Mouse (Mus musculus): ENCODE results near the gene Lcn4. TPM values are rescaled to one million over a fixed set of nuclear protein-coding genes. Genes with fewer than 3 reads are reported as not detected.
A peak's percentile ranks its signal among the peaks of the same experiment; 100 is the strongest.

Gene Lcn4
- total RNA-seq, 4 experiments from 2014 or later = not detected

DNA sequence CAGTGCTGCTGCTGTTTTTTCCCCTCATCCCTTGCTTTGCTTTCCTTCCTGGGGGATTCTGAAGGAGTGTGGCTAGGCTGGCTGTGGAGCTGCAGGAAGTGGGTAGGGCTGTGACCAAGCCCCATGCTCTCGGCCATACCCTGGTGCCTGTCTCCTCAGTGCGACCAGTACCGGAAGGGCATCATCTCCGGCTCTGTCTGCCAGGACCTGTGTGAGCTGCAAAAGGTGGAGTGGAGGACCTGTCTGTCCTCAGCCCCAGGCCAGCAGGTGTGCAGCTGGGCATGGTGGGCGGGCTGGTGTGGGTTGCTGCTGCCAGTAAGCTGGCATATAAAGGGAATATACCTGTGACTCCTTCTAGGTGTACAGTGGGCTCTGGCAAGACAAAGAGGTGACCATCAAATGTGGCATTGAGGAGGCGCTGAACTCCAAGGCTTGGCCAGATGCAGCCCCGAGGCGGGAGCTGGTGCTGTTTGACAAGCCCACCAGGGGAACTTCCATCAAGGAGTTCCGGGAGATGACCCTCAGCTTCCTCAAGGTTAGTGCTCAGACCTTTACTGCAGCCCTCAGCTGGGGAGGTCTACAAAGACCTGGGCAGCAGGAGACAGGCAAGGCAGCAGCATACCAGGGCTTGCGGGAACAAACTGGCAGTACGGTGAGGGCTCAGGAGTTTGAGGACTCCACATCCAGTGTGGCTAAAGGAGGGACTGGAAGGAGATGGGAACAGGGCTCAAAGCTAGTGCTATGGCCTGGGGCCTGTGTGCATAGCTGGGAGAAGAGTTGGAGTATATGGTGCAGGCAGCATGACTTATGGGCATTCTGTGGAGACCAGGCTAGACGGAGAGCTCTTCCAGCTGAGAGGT, 36.2 kb downstream of the Lcn4 start:
- no peak for DNase-seq (ENCODE audit: low spot score in 2 of 2)

DNA sequence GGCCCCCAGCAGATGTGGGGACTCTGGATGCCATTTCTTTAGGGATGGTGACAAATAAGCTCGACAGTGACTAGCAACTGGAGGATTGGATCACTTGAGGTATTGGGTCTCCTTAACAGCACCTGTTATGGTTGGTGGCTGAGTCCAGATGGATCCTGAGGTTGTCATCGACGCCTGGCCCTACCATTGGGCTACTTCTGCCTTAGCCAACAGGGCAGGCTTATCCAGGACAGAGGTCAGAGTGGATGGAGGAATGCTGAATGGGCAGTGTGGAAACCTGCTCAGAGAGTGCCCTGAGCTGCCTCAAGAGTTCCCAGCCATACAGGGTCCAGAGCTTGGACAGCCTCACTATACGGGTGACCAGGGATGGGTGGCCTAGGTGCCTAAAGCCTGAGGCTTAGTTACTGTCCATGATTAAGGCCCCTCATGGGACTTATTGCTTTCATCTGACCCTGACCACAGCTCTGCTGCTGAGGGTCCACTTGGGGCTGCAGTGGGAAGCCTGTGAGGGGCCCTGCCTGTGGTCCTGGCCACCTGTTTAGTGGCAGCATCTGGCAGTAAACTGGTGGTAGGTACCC, 37.0 kb downstream of the Lcn4 start:
- no peak for DNase-seq (ENCODE audit: low spot score in 2 of 2)

DNA sequence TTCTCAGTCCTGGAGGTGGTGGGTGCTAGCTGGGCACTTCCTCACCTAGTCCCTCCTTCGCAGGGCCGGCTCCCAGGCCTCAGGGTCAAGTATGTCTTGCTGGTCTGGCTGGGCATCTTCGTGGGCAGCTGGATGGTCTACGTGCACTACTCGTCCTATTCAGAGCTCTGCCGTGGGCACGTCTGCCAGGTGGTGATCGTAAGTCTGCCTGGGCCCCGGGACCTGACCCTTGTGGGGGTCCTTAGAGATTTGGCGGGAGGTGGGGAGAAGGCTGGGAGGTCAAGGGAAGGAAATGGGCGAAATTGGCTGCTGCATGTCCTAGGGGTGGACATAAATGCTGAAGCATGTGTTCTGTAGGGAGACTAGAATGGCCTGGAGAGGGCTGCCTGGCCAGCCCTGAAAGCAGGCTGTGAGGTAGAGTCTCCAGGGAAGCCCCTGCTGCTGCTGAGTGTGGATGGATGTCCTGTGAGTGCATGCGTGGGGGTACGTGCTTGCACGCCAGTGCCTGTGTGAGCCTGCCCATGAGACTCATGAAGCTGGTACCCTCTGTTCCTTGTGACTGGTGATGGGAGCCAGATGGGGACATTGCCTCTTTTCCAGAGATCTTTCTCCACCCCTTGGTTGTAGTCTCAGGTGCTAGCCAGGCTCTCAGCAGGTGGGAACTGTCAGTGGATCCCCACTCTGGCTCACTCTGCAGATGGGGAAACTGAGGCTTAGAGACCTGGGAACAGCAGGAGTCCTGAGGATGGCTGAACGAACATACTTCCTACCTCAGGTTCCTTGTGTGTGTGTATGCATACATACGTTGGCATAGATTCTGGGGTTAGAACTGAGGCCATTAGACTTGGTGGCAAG, 38.3 kb downstream of the Lcn4 start:
- no peak for DNase-seq (ENCODE audit: low spot score in 2 of 2)

DNA sequence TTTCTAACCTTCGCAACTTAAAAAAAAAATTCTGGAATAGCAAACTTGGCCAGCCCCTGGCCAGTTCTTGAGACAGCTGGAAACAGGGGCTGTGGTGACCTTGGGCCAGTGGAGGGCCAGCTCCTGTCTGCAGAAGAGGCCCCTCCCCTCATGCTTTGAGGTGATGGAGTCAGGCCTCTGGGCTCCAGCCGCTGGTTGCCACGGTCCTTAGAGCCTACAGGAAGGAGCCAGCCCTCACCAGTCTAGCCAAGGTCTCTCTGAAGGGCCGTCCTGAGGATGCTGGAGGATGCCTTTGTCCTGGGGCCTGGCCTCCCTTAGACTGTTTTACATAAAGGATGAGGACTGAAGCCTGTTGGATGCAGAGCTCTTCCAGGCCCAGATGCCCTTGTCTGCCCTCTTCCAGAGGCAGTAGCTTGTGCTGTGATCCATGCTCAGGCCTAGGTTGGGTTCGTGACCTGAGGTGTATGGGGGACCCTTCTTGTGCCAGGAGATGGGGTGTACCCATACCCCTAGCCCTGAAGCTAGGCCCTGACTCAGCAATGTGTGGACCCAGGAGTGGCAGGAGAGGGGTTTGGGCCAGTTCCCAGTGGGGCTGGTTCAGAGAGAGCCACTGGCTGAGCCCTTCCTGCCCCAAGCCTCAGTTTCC, 42.2 kb downstream of the Lcn4 start:
- DNase-seq (ENCODE audit: low spot score in 2 of 2) = no peak

DNA sequence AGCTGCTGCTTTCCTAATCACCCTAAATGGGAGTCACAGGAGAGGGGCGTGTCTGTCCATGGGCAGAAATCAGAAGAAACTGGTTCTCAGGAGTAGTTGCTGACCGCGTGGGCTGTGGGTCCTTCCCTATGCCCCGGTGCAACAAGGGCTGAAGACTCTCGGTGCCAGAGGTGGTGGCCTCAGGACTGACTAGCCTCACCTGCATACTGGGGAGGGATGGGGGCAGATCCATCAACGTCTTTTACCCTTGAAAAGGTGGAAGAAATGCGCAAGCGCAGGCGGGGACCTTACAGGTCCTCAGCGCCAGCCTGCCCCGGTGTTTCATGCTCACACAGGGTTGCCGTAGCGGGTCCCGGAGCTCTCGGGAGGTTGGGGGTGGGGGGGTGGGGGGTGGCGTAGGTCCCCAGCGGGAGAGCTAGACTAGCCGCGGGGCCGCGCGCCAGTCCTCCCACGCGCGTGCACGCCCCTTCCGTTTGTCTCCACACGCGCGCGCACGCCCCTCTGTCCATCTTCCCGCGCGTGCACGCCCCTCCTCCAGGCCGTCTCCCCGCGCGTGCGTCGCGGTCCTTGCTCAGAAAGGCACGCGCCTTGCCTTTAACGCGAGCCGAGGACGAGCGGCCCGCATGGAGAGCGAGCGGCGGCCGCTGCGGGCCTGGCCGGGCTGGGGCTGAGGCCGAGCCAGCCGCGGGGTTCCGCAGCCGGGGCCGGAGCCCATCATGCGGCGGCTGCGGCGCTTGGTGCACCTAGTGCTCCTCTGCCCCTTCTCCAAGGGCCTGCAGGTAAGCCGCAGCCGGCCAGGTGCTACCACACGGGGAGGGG, 43.0 kb downstream of the Lcn4 start, which contains the start of gene Fam69b:
Fam69b (plus strand) TSS at position 537 of the 819 bp plus-strand sequence.
- peak; percentile 33 to 56 for DNase-seq (ENCODE audit: low spot score in 2 of 2)

DNA sequence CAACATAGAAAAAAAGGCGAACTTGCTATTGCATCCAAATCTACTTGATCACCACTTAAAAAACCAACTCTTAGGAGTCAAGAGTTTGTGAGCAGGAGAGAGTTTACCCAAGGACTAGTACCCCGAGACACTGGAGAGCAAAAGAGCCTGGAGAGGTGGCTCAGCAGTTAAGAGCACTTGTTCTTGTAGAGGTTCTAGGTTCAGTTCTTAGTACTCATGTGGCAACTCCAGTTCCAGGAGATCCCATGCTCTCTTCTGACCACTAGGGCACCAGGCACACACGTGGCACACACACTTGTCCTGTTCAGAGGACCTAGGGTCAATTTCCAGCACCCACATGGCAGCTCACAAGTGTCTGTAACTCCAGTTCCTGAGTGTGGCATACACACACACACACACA, 45.0 kb downstream of the Lcn4 start:
- no peak for DNase-seq (ENCODE audit: low spot score in 2 of 2)

DNA sequence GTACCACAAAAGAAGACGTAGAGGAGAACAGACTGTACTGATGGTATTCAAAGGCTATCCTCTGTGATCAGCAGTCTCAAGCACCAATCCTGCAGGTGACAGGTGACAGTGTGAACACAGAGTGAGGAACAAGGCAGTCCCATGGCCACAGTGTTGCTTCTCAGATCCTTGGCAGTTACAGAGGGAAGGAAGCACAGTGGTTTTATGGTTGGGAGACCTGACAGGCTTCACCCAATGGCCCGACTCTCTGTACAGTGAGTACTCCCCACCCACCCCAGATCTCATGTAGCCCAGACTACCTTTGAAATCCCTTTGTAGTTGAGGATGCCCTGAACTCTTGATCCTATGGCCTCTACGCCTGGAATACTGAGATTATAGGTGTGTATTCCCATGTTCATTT, 45.7 kb downstream of the Lcn4 start:
- no peak for DNase-seq (ENCODE audit: low spot score in 2 of 2)

DNA sequence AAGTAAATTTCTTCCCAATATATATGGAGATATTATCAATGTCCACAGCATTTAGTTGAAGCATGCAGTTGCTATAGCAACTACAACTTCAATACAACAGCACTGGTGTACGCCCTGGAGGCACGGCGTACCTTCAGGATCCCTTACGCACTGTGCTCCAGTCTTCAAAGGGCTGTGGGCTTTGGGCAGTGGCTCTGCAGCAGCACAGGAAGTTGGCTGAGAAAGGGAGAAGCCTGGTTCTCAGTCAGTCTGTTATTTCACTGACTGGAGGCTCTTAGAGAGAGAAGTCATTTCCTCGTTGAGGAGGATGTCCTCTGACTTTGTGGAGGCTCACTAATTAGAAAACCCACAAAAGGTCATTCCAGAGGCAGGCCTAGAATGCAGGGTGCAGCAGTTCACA, 48.1 kb downstream of the Lcn4 start:
- DNase-seq (ENCODE audit: low spot score in 2 of 2) = no peak

DNA sequence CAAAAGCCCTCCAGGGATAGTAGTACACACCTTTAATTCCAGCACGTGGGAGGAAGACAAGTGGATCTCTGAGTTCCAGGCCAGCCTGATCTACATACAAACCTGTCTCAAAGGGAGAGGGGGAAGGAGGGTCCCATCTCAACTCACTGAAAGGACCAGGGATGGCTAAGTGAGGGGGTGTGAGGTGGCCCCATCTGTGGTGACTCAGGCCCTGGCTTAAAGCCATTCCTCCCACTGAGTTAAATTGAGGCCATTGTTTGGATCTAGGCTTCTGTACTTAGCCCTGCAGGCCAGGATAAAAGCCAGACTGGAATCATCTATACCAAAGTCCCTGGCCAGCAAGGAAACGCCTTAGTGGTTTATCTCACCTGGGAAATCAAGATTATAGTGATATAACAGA, 49.8 kb downstream of the Lcn4 start:
- no peak for DNase-seq (ENCODE audit: low spot score in 2 of 2)

DNA sequence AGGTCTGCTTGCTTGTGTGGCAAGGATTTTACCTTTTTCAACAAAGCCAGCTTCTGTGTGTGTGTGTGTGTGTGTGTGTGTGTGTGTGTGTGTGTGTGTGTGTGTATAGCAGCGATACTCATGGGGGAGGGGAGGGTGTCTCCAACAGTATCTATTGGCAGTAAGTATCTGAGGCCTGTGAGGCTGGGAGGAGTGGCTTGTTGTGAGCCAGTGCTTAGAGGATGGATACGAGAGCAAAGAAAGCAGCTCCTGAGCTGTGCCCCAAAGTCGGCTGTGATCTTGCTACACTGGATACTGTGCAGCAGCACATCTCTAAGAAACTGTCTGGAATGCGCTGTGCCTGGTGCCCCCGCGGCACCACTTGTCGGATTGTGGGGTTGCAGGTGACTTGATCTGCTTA, 53.2 kb downstream of the Lcn4 start:
- no peak for DNase-seq (ENCODE audit: low spot score in 2 of 2)

Other genes starting within 250 kb of the Lcn4 start
- gene Sec16a, start 226.1 kb downstream of the Lcn4 start, total RNA-seq (2022) = 10 to 100 TPM; 22.2 to 26.6 (median 24.3) TPM
- 1 to 10 TPM; 4.9 to 7.0 (median 5.2) TPM for gene Notch1, start 154.6 kb downstream of the Lcn4 start, total RNA-seq (2022)
- 10 to 100 TPM; 28.7 to 37.4 (median 31.6) TPM for gene Egfl7, start 91.3 kb downstream of the Lcn4 start, total RNA-seq (2022)
- not detected for gene Gm20532, start 84.6 kb downstream of the Lcn4 start, total RNA-seq (2022)
- 1 to 10 TPM; 2.9 to 8.9 (median 5.6) TPM for gene Agpat2, start 66.9 kb downstream of the Lcn4 start, total RNA-seq (2022)
- 1 to 10 TPM; 1.3 to 2.1 (median 1.6) TPM for gene Fam69b, start 42.8 kb downstream of the Lcn4 start, total RNA-seq (2022)
- not detected for gene Abo, start 193.7 kb upstream of the Lcn4 start, total RNA-seq (2022)
- 10 to 100 TPM in 3 of 4 experiments, 1 to 10 TPM in 1; 9.5 to 12.1 (median 11.6) TPM for gene Surf6, start 231.6 kb upstream of the Lcn4 start, total RNA-seq (2022)
- gene Med22, start 239.4 kb upstream of the Lcn4 start, total RNA-seq (2022) = 10 to 100 TPM; 13.9 to 18.2 (median 14.5) TPM
- 100 to 1,000 TPM; 250 to 326 (median 272) TPM for gene Rpl7a, start 239.5 kb upstream of the Lcn4 start, total RNA-seq (2022)
- gene Surf2, start 245.1 kb upstream of the Lcn4 start, total RNA-seq (2022) = 10 to 100 TPM in 3 of 4 experiments, 1 to 10 TPM in 1; 9.5 to 14.7 (median 13.0) TPM
- 10 to 100 TPM; 36.3 to 50.3 (median 43.0) TPM for gene Surf1, start 245.2 kb upstream of the Lcn4 start, total RNA-seq (2022)

Data from gastrocnemius, adult 8-10 months (tissue).